Mouse (Mus musculus) C2C12 (cell line): ENCODE results near the gene Sncg.

Source experiments
- CEBPB ChIP-seq: IDR thresholded peaks from one replicate; pipeline ENCODE4 v1.6.1; 2011; ENCODE audit warnings: low read depth, mild to moderate bottlenecking, control low read depth, moderate library complexity
- CTCF ChIP-seq: IDR thresholded peaks from one replicate; pipeline ENCODE4 v1.5.1; 2011; ENCODE audit not compliant: control insufficient read depth, insufficient read depth, insufficient read length
- FOSL1 ChIP-seq: IDR thresholded peaks from one replicate; pipeline ENCODE4 v1.8.0; 2011; ENCODE audit warnings: mild to moderate bottlenecking, low read length; ENCODE audit not compliant: poor library complexity, insufficient read depth, severe bottlenecking
- MAX ChIP-seq: IDR thresholded peaks from one replicate; pipeline ENCODE4 v1.6.1; 2011; ENCODE audit warnings: mild to moderate bottlenecking, control low read depth
- MYOD1 ChIP-seq: IDR thresholded peaks from one replicate; pipeline ENCODE4 v1.6.1; 2011; ENCODE audit warnings: low read depth; ENCODE audit not compliant: control insufficient read depth, insufficient read length
- MYOG ChIP-seq: IDR thresholded peaks from one replicate; pipeline ENCODE4 v1.6.1; 2011; ENCODE audit not compliant: control insufficient read depth, insufficient read length; ENCODE audit errors: extremely low read depth
- USF1 ChIP-seq: IDR thresholded peaks from one replicate; pipeline ENCODE4 v1.6.1; 2011; ENCODE audit warnings: low read depth, mild to moderate bottlenecking, control low read depth, moderate library complexity

GRCm38 (mm10) chr14:34401135-34401534 is 26.5 kb upstream of the Sncg start:
- TF ChIP-seq MYOG (no peak), CTCF (peak; percentile 93), USF1 (no peak), CEBPB (no peak), MYOD1 (no peak), FOSL1 (no peak), MAX (no peak)
